Mouse (Mus musculus) hindbrain, postnatal 0 days (tissue): ENCODE data around the gene Ddx1. TPM values are rescaled to one million over a fixed set of nuclear protein-coding genes. Genes with fewer than 3 reads are reported as not detected.
"Not testable (repeated sequence)": the region's sequence is repeated elsewhere in the genome, so short reads cannot be mapped to it uniquely, and the experiment has no call there.

Experiments used
- ATAC-seq: fragments of 200-750 bp; cut with Nextera tagmentation; 2 replicates; pipeline ENCODE4 v1.8.0; 2017; ENCODE audit warnings: mild to moderate bottlenecking, moderate TSS enrichment, moderate library complexity
- DNase-seq: peaks from one replicate; pipeline ENCODE4 v3.0.0-alpha.2; 2015; ENCODE audit warnings: low spot score
- H3K27ac ChIP-seq: fragments of 300-500 bp; sonication (generic); 2 replicates; pipeline ENCODE4 v1.5.1; 2014; ENCODE audit warnings: mild to moderate bottlenecking
- H3K27me3 ChIP-seq: fragments of 300-500 bp; sonication (generic); 2 replicates; pipeline ENCODE4 v1.6.1; 2014; ENCODE audit warnings: low read length, mixed read lengths; ENCODE audit not compliant: insufficient read depth
- H3K36me3 ChIP-seq: fragments of 300-500 bp; sonication (generic); 2 replicates; pipeline ENCODE4 v1.6.1; 2014; ENCODE audit warnings: low read length, mixed read lengths; ENCODE audit not compliant: insufficient read depth
- H3K4me1 ChIP-seq: fragments of 300-500 bp; sonication (generic); 2 replicates; pipeline ENCODE4 v1.6.1; 2014; ENCODE audit warnings: antibody characterized with exemption, low read length, mixed read lengths; ENCODE audit not compliant: insufficient read depth
- H3K4me2 ChIP-seq: fragments of 300-500 bp; sonication (generic); 2 replicates; pipeline ENCODE4 v1.6.1; 2014; ENCODE audit warnings: low read depth, mild to moderate bottlenecking, low read length, moderate library complexity, mixed read lengths
- H3K4me3 ChIP-seq: fragments of 300-500 bp; sonication (generic); 2 replicates; pipeline ENCODE4 v1.5.1; 2014; ENCODE audit warnings: low read length
- H3K9ac ChIP-seq: fragments of 300-500 bp; sonication (generic); replicated peaks from 2 replicates; pipeline ENCODE4 v1.6.1; 2014; ENCODE audit warnings: mild to moderate bottlenecking, low read length, moderate library complexity, mixed read lengths
- H3K9me3 ChIP-seq: fragments of 300-500 bp; sonication (generic); 2 replicates; pipeline ENCODE4 v1.6.1; 2016; ENCODE audit warnings: low read length, mixed read lengths
- CTCF ChIP-seq: IDR thresholded peaks from 2 replicates; pipeline ENCODE4 v1.5.1; 2016; ENCODE audit warnings: antibody characterized with exemption, control low read depth, low read depth
- whole genome bisulfite sequencing: fragments of 180-500 bp; shearing (Covaris S2); extraction: QIAGEN DNeasy Blood & Tissue Kit; methylation state at CpG from one replicate; pipeline ENCODE4 v1.1.7; 2014; 5-methylcytosine and 5-hydroxymethylcytosine counted together
- polyA plus RNA-seq: library from polyadenylated mRNA; unstranded; fragments of >200 nt; fragmentation: Nextera tagmentation; extraction: Ambion mirVana; gene quantifications from 2 replicates; pipeline ENCODE4 v1.2.1, GENCODE M21; 2015
- total RNA-seq: library from RNA; depleted of rRNA; stranded (reverse); fragments of >200 nt; gene quantifications from 2 replicates; pipeline ENCODE4 v1.2.3, GENCODE M21; 2014

Gene Ddx1
- total and polyA plus RNA-seq, 2 experiments from 2014 or later, result 29.2 to 130 TPM

DNA sequence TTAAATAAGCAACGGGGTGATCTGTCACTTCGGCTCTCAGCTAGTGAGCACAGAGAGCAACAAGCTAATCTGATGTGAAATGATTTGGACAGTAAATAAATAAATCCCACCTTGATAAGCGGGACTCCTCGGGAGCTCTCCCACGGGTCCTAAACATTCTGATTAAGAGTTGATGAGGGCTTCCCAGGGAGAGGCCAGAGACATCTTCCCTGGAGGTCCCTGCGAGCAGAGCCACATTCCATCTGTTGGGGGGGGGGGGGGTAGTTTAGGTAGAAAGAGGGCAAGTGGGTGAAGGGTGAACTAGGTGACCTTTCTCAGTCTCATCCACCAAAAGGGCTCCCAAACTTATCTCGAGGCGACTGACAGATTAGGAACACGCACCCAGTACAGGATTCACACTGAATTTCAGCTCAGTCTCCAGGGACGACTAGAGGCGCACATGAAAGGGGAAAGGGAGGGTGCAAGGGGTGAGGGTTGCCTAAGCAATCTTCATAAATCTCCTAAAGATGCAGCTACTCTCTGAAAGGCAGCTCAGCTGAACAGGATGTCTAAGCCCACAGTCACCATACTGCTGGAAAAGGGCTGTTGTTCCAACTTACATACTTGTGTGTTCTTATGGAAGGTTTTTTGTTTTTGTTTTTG lies 60.8 kb downstream of the Ddx1 start:
- DNase-seq, result no peak
- Histone ChIP-seq H3K4me1 (no peaks in the 10 kb centered on the region), H3K27ac (no peak overlapping the region), H3K4me2 (no peak overlapping the region), H3K36me3 (no peaks in the 10 kb centered on the region), H3K9ac (no peak overlapping the region), H3K4me3 (no peak overlapping the region), H3K9me3 (no peaks in the 10 kb centered on the region), H3K27me3 (no peaks in the 10 kb centered on the region)
- peak; percentile 15; the same call in 1 of the 2 replicates for ATAC-seq
- TF ChIP-seq CTCF, result no peak
- 34% methylated on average over 11 of the region's 11 CpGs for WGBS

DNA sequence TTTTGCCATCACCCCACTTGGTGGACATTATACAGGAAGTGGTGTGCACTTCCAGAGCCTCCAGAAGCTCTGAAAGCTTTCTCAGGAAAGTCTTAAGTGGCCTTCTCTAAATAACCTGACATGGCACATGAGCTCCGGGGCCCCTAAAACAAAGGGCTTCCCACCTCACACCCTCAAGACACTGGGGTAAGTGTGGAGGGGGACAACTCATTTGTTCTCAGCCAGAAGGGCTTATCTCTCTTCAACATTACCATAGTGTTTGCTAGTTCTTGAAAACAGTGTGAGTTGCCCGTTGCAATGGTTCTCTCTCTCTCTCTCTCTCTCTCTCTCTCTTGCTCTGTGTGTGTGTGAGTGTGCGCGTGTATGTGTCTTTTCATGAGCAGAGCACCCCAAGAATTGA lies 62.8 kb downstream of the Ddx1 start:
- Histone ChIP-seq H3K4me2 (no peak overlapping the region), H3K4me3 (no peak overlapping the region), H3K9me3 (no peaks in the 10 kb centered on the region), H3K4me1 (no peaks in the 10 kb centered on the region), H3K9ac (no peak overlapping the region), H3K27me3 (no peaks in the 10 kb centered on the region), H3K36me3 (no peaks in the 10 kb centered on the region), H3K27ac (no peak overlapping the region)
- ATAC-seq (no peak), DNase-seq (no peak)
- WGBS, result 96% methylated on average over 4 of the region's 4 CpGs
- TF ChIP-seq CTCF, result no peak

DNA sequence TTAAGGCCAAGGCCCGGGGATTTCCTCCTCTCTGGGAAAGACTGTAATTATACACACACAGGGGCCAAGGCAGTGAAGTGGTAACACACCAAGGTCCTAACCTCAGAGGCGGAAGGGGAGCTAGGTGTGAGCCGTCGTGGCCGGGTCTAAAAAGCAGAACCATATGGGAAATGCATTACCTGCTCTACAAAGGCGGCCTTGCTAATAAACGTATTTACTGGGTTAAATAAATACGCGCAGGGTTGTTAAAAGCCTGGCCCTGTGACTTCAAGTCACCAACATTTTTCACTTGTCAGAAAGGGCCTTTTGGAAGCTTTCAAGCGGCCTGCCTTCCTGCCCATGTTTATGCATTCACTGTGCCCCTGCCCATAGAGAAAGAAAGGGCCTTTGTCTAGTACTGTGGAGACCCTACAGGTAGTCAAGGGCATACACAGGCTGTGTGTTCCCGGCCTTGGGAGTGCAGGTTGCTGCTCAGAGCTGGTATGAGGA lies 64.1 kb downstream of the Ddx1 start:
- H3K4me2 ChIP-seq, result no peak overlapping the region
- no peak for ATAC-seq
- WGBS, result 65% methylated on average over 11 of the region's 11 CpGs
- no peaks in the 10 kb centered on the region for H3K27me3 ChIP-seq
- no peaks in the 10 kb centered on the region for H3K4me1 ChIP-seq
- no peak overlapping the region for H3K9ac ChIP-seq
- TF ChIP-seq CTCF, result no peak
- H3K27ac ChIP-seq, result no peak overlapping the region
- no peak overlapping the region for H3K4me3 ChIP-seq
- no peaks in the 10 kb centered on the region for H3K9me3 ChIP-seq
- no peak for DNase-seq
- H3K36me3 ChIP-seq, result no peaks in the 10 kb centered on the region

GRCm38 (mm10) chr12:13184136-13184535 lies 64.9 kb downstream of the Ddx1 start:
- not testable (repeated sequence) for H3K27me3 ChIP-seq, H3K4me3 ChIP-seq, H3K4me1 ChIP-seq, H3K36me3 ChIP-seq, ATAC-seq, H3K9me3 ChIP-seq, H3K27ac ChIP-seq, H3K9ac ChIP-seq, H3K4me2 ChIP-seq, DNase-seq
- 91% methylated on average over 4 of the region's 4 CpGs for WGBS

GRCm38 (mm10) chr12:13182220-13182619 lies 66.8 kb downstream of the Ddx1 start:
- Histone ChIP-seq H3K4me2 (no peak overlapping the region), H3K27me3 (no peaks in the 10 kb centered on the region), H3K36me3 (no peaks in the 10 kb centered on the region), H3K27ac (no peak overlapping the region), H3K9ac (no peak overlapping the region), H3K4me3 (no peak overlapping the region), H3K4me1 (no peaks in the 10 kb centered on the region), H3K9me3 (no peaks in the 10 kb centered on the region)
- 37% methylated on average over 8 of the region's 8 CpGs for WGBS
- ATAC-seq, result no peak
- no peak for DNase-seq
- no peak for TF ChIP-seq CTCF

DNA sequence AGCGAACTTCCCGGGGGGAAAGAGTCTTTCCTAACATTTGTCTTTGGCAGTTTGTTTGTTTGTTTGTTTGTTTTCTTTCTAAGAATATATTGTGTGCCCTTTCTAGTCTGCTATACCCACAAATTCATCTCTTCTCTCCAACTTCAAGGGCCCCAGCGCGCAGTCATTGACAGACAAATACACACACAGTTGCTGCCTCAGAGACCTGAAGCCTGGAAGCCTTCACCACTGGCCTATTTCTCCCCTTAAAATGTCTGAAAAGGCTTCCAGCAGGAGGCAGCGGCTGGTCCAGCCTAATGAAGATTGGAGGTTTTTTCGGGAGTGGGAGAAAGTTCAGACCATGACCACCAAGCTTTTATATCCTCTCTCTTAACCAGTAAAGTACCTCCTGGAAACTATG lies 67.3 kb downstream of the Ddx1 start:
- Histone ChIP-seq H3K4me1 (no peaks in the 10 kb centered on the region), H3K36me3 (no peaks in the 10 kb centered on the region)

DNA sequence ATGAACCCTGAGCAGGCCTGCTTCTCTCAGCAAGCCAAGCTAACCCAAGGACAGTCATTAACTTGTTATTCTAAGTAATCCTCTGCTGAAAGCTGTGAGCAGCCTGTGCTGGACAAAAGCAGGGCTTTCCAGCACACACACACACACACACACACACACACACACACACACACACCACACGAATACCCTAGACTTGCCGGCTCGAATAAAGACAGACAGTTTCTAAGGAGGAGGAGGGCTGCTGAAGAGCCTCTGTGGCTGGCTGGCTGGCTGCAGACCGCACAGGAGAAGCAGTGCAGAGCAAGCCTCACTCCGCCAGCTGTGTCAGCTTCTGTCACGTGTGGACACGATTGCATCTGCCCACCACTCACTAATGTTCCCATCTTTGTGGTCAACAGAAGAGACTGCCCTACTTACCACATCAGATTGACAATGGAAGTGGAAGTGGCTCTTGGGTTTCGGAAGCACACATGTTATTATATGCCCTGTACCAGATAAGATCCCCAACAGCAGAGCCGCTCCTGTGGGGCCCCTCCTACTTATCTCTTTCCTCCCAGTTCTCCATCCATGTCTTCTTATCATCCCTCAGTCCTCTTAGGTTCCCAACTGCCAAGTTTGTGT lies 68.2 kb downstream of the Ddx1 start:
- H3K9ac ChIP-seq, result no peak overlapping the region
- no peaks in the 10 kb centered on the region for H3K9me3 ChIP-seq
- peak overlapping the region; percentile 26; the same call in 1 of the 2 replicates for H3K27ac ChIP-seq
- no peaks in the 10 kb centered on the region for H3K27me3 ChIP-seq
- WGBS, result 24% methylated on average over 9 of the region's 9 CpGs
- H3K4me3 ChIP-seq, result no peak overlapping the region
- no peaks in the 10 kb centered on the region for H3K36me3 ChIP-seq
- ATAC-seq (peak; percentile 92), DNase-seq (peak; percentile 55)
- no peaks in the 10 kb centered on the region for H3K4me1 ChIP-seq
- TF ChIP-seq CTCF, result no peak
- no peak overlapping the region for H3K4me2 ChIP-seq

More for the DNA sequence above, 67.3 kb downstream of the Ddx1 start:
- Histone ChIP-seq H3K9ac (no peak overlapping the region), H3K27me3 (no peaks in the 10 kb centered on the region), H3K4me3 (no peak overlapping the region), H3K4me2 (no peak overlapping the region), H3K27ac (no peak overlapping the region), H3K9me3 (no peaks in the 10 kb centered on the region)
- ATAC-seq (no peak), DNase-seq (no peak)
- WGBS, result 74% methylated on average over 6 of the region's 6 CpGs
- TF ChIP-seq CTCF, result no peak
